Mouse (Mus musculus): ENCODE measurements at regions not wholly inside any gene's neighbourhood (a gene's known extent, or its start where the extent isn't known, plus 50 kb on each side); places are given as distances from the start of the nearest gene placed in this dataset.
"Not testable (repeated sequence)": the region's sequence is repeated elsewhere in the genome, so short reads cannot be mapped to it uniquely, and the experiment has no call there.

- no peak for DNase-seq
Measured at GRCm38 (mm10) chr4:29282169-29282568, 469.2 kb downstream of the Epha7 start.

- DNase-seq, result peak in 1 of 2 experiments; percentile 50
Measured at GRCm38 (mm10) chr4:29301348-29301747, 488.4 kb downstream of the Epha7 start.

GRCm38 (mm10) chr4:29303951-29304350 is 491.0 kb downstream of the Epha7 start:
- DNase-seq, result no peak

GRCm38 (mm10) chr4:29307245-29307644 is 494.3 kb downstream of the Epha7 start:
- DNase-seq, result no peak

- DNase-seq, result no peak
Measured at GRCm38 (mm10) chr4:29323921-29324320, 511.0 kb downstream of the Epha7 start.

- no peak for DNase-seq
Measured at GRCm38 (mm10) chr4:29329145-29329544, 516.2 kb downstream of the Epha7 start.

GRCm38 (mm10) chr4:29331747-29332146 is 518.8 kb downstream of the Epha7 start:
- DNase-seq, result no peak

- no peak for DNase-seq
Measured at GRCm38 (mm10) chr4:29337245-29337644, 524.3 kb downstream of the Epha7 start.

- no peak for DNase-seq
Measured at GRCm38 (mm10) chr4:29362191-29362590, 549.3 kb downstream of the Epha7 start.

- no peak for DNase-seq
Measured at GRCm38 (mm10) chr4:29389282-29389681, 576.4 kb downstream of the Epha7 start.

GRCm38 (mm10) chr4:29390333-29390732 is 577.4 kb downstream of the Epha7 start:
- DNase-seq, result no peak

GRCm38 (mm10) chr4:29402143-29402542 is 589.2 kb downstream of the Epha7 start:
- no peak for DNase-seq

GRCm38 (mm10) chr4:29414616-29415015 is 601.7 kb downstream of the Epha7 start:
- DNase-seq, result no peak

GRCm38 (mm10) chr4:29420198-29420792 is 607.4 kb downstream of the Epha7 start:
- no peak for DNase-seq

GRCm38 (mm10) chr4:29431493-29431892 is 618.6 kb downstream of the Epha7 start:
- not testable (repeated sequence) for DNase-seq

- no peak for DNase-seq
Measured at GRCm38 (mm10) chr4:29463329-29463728, 650.4 kb downstream of the Epha7 start.

- no peak for DNase-seq
Measured at GRCm38 (mm10) chr4:29466315-29466714, 653.4 kb downstream of the Epha7 start.

- DNase-seq, result no peak
Measured at GRCm38 (mm10) chr4:29480384-29481092, 667.6 kb downstream of the Epha7 start.

- no peak for DNase-seq
Measured at GRCm38 (mm10) chr4:29481093-29481715, 668.3 kb downstream of the Epha7 start.

GRCm38 (mm10) chr4:29482407-29482806 is 669.5 kb downstream of the Epha7 start:
- DNase-seq, result no peak

GRCm38 (mm10) chr4:29500844-29501243 is 687.9 kb downstream of the Epha7 start:
- DNase-seq, result no peak

- DNase-seq, result no peak
Measured at GRCm38 (mm10) chr4:29525051-29525450, 712.1 kb downstream of the Epha7 start.

- DNase-seq, result no peak
Measured at GRCm38 (mm10) chr4:29525769-29526658, 713.1 kb downstream of the Epha7 start.
